Comparison of ENCODE assay signal across 28 mouse cellular contexts in the genomic region with DNA sequence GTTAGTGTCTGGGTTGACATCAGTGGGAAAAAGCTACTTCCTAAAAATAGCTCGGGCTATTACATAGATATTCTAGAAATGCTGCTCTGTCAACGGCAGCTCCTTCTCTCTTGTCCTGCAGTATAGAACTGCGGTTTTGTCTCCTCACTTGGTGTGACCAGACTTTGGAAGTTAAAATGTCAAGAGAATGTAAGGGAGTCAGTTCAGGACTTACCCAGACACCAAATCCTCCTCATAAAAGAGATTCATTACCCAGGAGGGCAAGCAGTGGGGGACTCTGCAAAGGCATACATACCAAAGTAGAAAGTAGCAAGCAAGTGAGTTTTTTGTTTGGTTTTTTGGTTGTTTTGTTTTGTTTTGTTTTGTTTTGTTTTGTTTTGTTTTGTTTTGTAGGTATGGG.
"Had no signal": no experiment of that assay in that cellular context is flagged by ENCODE, and none has a peak within 500 bp of the region (broad histone marks: within the 10 kb centered on the region; RNA-seq: fewer than 3 reads in every experiment).

No protein-coding gene starts in this region.

- H3K36me3 ChIP-seq: embryonic facial prominence, embryonic 10.5 days; embryonic facial prominence, embryonic 12.5 days; embryonic facial prominence, embryonic 13.5 days; embryonic facial prominence, embryonic 15.5 days; forebrain, embryonic 10.5 days; forebrain, embryonic 12.5 days; forebrain, embryonic 15.5 days had no signal

- H3K9me3 ChIP-seq: embryonic facial prominence, embryonic 10.5 days; embryonic facial prominence, embryonic 12.5 days; embryonic facial prominence, embryonic 13.5 days; embryonic facial prominence, embryonic 15.5 days; forebrain, embryonic 10.5 days; forebrain, embryonic 12.5 days; forebrain, embryonic 13.5 days; forebrain, embryonic 15.5 days had no signal

- H3K9ac ChIP-seq: embryonic facial prominence, embryonic 12.5 days; embryonic facial prominence, embryonic 13.5 days; embryonic facial prominence, embryonic 15.5 days; forebrain, embryonic 12.5 days; forebrain, embryonic 13.5 days; forebrain, embryonic 15.5 days; forebrain, postnatal 0 days had no signal

- H3K27me3 ChIP-seq: embryonic facial prominence, embryonic 12.5 days; embryonic facial prominence, embryonic 13.5 days; embryonic facial prominence, embryonic 15.5 days; forebrain, embryonic 12.5 days; forebrain, embryonic 13.5 days; forebrain, embryonic 15.5 days had no signal

- H3K4me1 ChIP-seq: embryonic facial prominence, embryonic 12.5 days had no signal

- ATAC-seq: forebrain, embryonic 13.5 days; forebrain, embryonic 14.5 days; forebrain, embryonic 15.5 days; forebrain, embryonic 16.5 days; forebrain, postnatal 0 days had no signal

- H3K27ac ChIP-seq: embryonic facial prominence, embryonic 10.5 days; embryonic facial prominence, embryonic 12.5 days; embryonic facial prominence, embryonic 13.5 days; embryonic facial prominence, embryonic 15.5 days; forebrain, embryonic 10.5 days; forebrain, embryonic 12.5 days; forebrain, embryonic 13.5 days; forebrain, embryonic 15.5 days; gastrocnemius, adult 2 months had no signal

- H3K4me2 ChIP-seq: embryonic facial prominence, embryonic 12.5 days; embryonic facial prominence, embryonic 13.5 days; embryonic facial prominence, embryonic 15.5 days; forebrain, embryonic 12.5 days; forebrain, embryonic 13.5 days; forebrain, embryonic 15.5 days had no signal

- DNase-seq: cerebellum, adult 2 months; cerebellum, adult 8-10 months; cerebellum, adult 9-10 months; cerebellum, adult 9-11 months; cerebellum, postnatal 10 days; cerebellum, postnatal 14 days; cerebellum, postnatal 25 days; cerebellum, postnatal 36 days; embryo, embryonic 11 days; forebrain, postnatal 0 days; gastrocnemius, adult 2 months; gastrocnemius, postnatal 10 days; gastrocnemius, postnatal 14 days; gastrocnemius, postnatal 25 days; gastrocnemius, postnatal 36 days; heart, adult 11 months; heart, adult 18-20 months had no signal

- H3K4me3 ChIP-seq: embryonic facial prominence, embryonic 10.5 days; embryonic facial prominence, embryonic 12.5 days; embryonic facial prominence, embryonic 13.5 days; embryonic facial prominence, embryonic 15.5 days; erythroblast, embryonic 14.5 days; forebrain, embryonic 10.5 days; forebrain, embryonic 12.5 days; forebrain, embryonic 13.5 days; forebrain, embryonic 15.5 days; gastrocnemius, adult 2 months had no signal
